Mouse (Mus musculus): ENCODE data around the gene Siglecf. TPM values are rescaled to one million over a fixed set of nuclear protein-coding genes. Genes with fewer than 3 reads are reported as not detected.

Gene Siglecf
- polyA plus RNA-seq (2012; rRNA removed): 5.6 and 5.9 TPM in 2 replicates

- no peak within 1 kb of the TSS for H3K27ac ChIP-seq (ENCODE audit: insufficient read depth, low read depth, low read length)
- H3K27me3 ChIP-seq (ENCODE audit: control insufficient read depth, insufficient read depth, low read length): no peaks in the 10 kb centered on the region
- TF ChIP-seq CTCF (IDR thresholded peaks at IDR 0.05; ENCODE audit: extremely low read depth, insufficient read length, insufficient replicate concordance, low read depth, low read length) (no peak), POLR2A (IDR thresholded peaks at IDR 0.05; ENCODE audit: low read depth, low read length) (no peak)
- peak within 1 kb of the TSS; percentile 30 for H3K4me3 ChIP-seq (ENCODE audit: low read depth, low read length)
- peaks cover 7% of the 10 kb centered on the region for H3K4me1 ChIP-seq (ENCODE audit: control insufficient read depth, insufficient read depth, insufficient read length, low read length)
- 51% methylated on average over 3 of the region's 3 CpGs for WGBS
- H3K36me3 ChIP-seq (ENCODE audit: control insufficient read depth, insufficient read depth, low read length): no peaks in the 10 kb centered on the region
These were observed at the start of gene Siglecf for GRCm38 (mm10) chr7:43351154-43351553. Siglecf (plus strand) TSS chr7:43351341.

GRCm38 (mm10) chr7:43305235-43305634 lies 45.9 kb upstream of the Siglecf start:
- Histone ChIP-seq H3K27me3 (ENCODE audit: control insufficient read depth, insufficient read depth, low read length) (no peaks in the 10 kb centered on the region), H3K4me1 (ENCODE audit: control insufficient read depth, insufficient read depth, insufficient read length, low read length) (no peaks in the 10 kb centered on the region), H3K27ac (ENCODE audit: insufficient read depth, low read depth, low read length) (no peak overlapping the region), H3K36me3 (ENCODE audit: control insufficient read depth, insufficient read depth, low read length) (peaks cover 45% of the 10 kb centered on the region), H3K4me3 (ENCODE audit: low read depth, low read length) (no peak overlapping the region)
- 78% methylated on average over 3 of the region's 3 CpGs for WGBS
- no peak for TF ChIP-seq POLR2A (IDR thresholded peaks at IDR 0.05; ENCODE audit: low read depth, low read length)
- no peak for TF ChIP-seq CTCF (IDR thresholded peaks at IDR 0.05; ENCODE audit: extremely low read depth, insufficient read length, insufficient replicate concordance, low read depth, low read length)

- Histone ChIP-seq H3K4me1 (ENCODE audit: control insufficient read depth, insufficient read depth, insufficient read length, low read length) (peaks cover 2% of the 10 kb centered on the region; the same call in 1 of the 2 replicates), H3K4me3 (ENCODE audit: low read depth, low read length) (no peak overlapping the region), H3K36me3 (ENCODE audit: control insufficient read depth, insufficient read depth, low read length) (peaks cover 29% of the 10 kb centered on the region), H3K27ac (ENCODE audit: insufficient read depth, low read depth, low read length) (no peak overlapping the region), H3K27me3 (ENCODE audit: control insufficient read depth, insufficient read depth, low read length) (no peaks in the 10 kb centered on the region)
- TF ChIP-seq CTCF (IDR thresholded peaks at IDR 0.05; ENCODE audit: extremely low read depth, insufficient read length, insufficient replicate concordance, low read depth, low read length) (no peak), POLR2A (IDR thresholded peaks at IDR 0.05; ENCODE audit: low read depth, low read length) (no peak)
- 82% methylated on average over 2 of the region's 2 CpGs for WGBS
These were observed 42.1 kb upstream of the Siglecf start for GRCm38 (mm10) chr7:43309069-43309468.

GRCm38 (mm10) chr7:43311632-43312031 lies 39.5 kb upstream of the Siglecf start:
- no peak overlapping the region for H3K27ac ChIP-seq (ENCODE audit: insufficient read depth, low read depth, low read length)
- 74% methylated on average over 6 of the region's 6 CpGs for WGBS
- TF ChIP-seq CTCF (IDR thresholded peaks at IDR 0.05; ENCODE audit: extremely low read depth, insufficient read length, insufficient replicate concordance, low read depth, low read length) (no peak), POLR2A (IDR thresholded peaks at IDR 0.05; ENCODE audit: low read depth, low read length) (no peak)

GRCm38 (mm10) chr7:43312386-43313012 lies 38.6 kb upstream of the Siglecf start:
- Histone ChIP-seq H3K27me3 (ENCODE audit: control insufficient read depth, insufficient read depth, low read length) (no peaks in the 10 kb centered on the region; the same call in 1 of the 2 replicates), H3K4me3 (ENCODE audit: low read depth, low read length) (peak overlapping the region; percentile 94), H3K36me3 (ENCODE audit: control insufficient read depth, insufficient read depth, low read length) (peaks cover 20% of the 10 kb centered on the region), H3K27ac (ENCODE audit: insufficient read depth, low read depth, low read length) (peak overlapping the region; percentile 71), H3K4me1 (ENCODE audit: control insufficient read depth, insufficient read depth, insufficient read length, low read length) (peaks cover 2% of the 10 kb centered on the region; the same call in 1 of the 2 replicates)
- TF ChIP-seq POLR2A (IDR thresholded peaks at IDR 0.05; ENCODE audit: low read depth, low read length) (no peak), CTCF (IDR thresholded peaks at IDR 0.05; ENCODE audit: extremely low read depth, insufficient read length, insufficient replicate concordance, low read depth, low read length) (peak; percentile 11; the same call in 1 of the 2 replicates)
- WGBS: under 1% methylated on average over 32 of the region's 32 CpGs

More at GRCm38 (mm10) chr7:43311632-43312031, 39.5 kb upstream of the Siglecf start:
- H3K27me3 ChIP-seq (ENCODE audit: control insufficient read depth, insufficient read depth, low read length): no peaks in the 10 kb centered on the region
- H3K36me3 ChIP-seq (ENCODE audit: control insufficient read depth, insufficient read depth, low read length): peaks cover 20% of the 10 kb centered on the region
- peaks cover 2% of the 10 kb centered on the region; the same call in 1 of the 2 replicates for H3K4me1 ChIP-seq (ENCODE audit: control insufficient read depth, insufficient read depth, insufficient read length, low read length)
- H3K4me3 ChIP-seq (ENCODE audit: low read depth, low read length): no peak overlapping the region

GRCm38 (mm10) chr7:43313013-43313428 lies 38.1 kb upstream of the Siglecf start, which contains the start of gene Zfp715:
Zfp715 (minus strand) TSS chr7:43313294.
- peak within 1 kb of the TSS; percentile 94 for H3K4me3 ChIP-seq (ENCODE audit: low read depth, low read length)
- H3K27ac ChIP-seq (ENCODE audit: insufficient read depth, low read depth, low read length): peak within 1 kb of the TSS; percentile 71
- WGBS: under 1% methylated on average over 33 of the region's 33 CpGs
- TF ChIP-seq CTCF (IDR thresholded peaks at IDR 0.05; ENCODE audit: extremely low read depth, insufficient read length, insufficient replicate concordance, low read depth, low read length) (no peak), POLR2A (IDR thresholded peaks at IDR 0.05; ENCODE audit: low read depth, low read length) (no peak; the same call in 1 of the 2 replicates)
- H3K4me1 ChIP-seq (ENCODE audit: control insufficient read depth, insufficient read depth, insufficient read length, low read length): peaks cover 2% of the 10 kb centered on the region; the same call in 1 of the 2 replicates
- H3K27me3 ChIP-seq (ENCODE audit: control insufficient read depth, insufficient read depth, low read length): no peaks in the 10 kb centered on the region; the same call in 1 of the 2 replicates
- peaks cover 20% of the 10 kb centered on the region for H3K36me3 ChIP-seq (ENCODE audit: control insufficient read depth, insufficient read depth, low read length)

GRCm38 (mm10) chr7:43326223-43326780 lies 24.8 kb upstream of the Siglecf start:
- no peaks in the 10 kb centered on the region for H3K4me1 ChIP-seq (ENCODE audit: control insufficient read depth, insufficient read depth, insufficient read length, low read length)
- H3K4me3 ChIP-seq (ENCODE audit: low read depth, low read length): no peak overlapping the region
- no peak for TF ChIP-seq POLR2A (IDR thresholded peaks at IDR 0.05; ENCODE audit: low read depth, low read length)
- TF ChIP-seq CTCF (IDR thresholded peaks at IDR 0.05; ENCODE audit: extremely low read depth, insufficient read length, insufficient replicate concordance, low read depth, low read length): no peak
- 56% methylated on average over 10 of the region's 10 CpGs for WGBS
- no peak overlapping the region for H3K27ac ChIP-seq (ENCODE audit: insufficient read depth, low read depth, low read length)
- H3K27me3 ChIP-seq (ENCODE audit: control insufficient read depth, insufficient read depth, low read length): no peaks in the 10 kb centered on the region
- H3K36me3 ChIP-seq (ENCODE audit: control insufficient read depth, insufficient read depth, low read length): no peaks in the 10 kb centered on the region
